Mouse (Mus musculus) naive thymus-derived CD4-positive, alpha-beta T cell, adult 2 months (primary cell): ENCODE results near the gene Pkn3.

Experiments
- DNase-seq: peaks from one replicate; pipeline ENCODE4 v3.0.0-alpha.2; 2011; ENCODE audit warnings: low read depth

The Pkn3 gene

GRCm38 (mm10) chr2:30063235-30063634, 14.2 kb upstream of the Pkn3 start:
- DNase-seq, result no peak

- peak; percentile 55 for DNase-seq
These were observed 13.7 kb upstream of the Pkn3 start for GRCm38 (mm10) chr2:30063791-30064190.

GRCm38 (mm10) chr2:30064298-30064697, 13.2 kb upstream of the Pkn3 start:
- no peak for DNase-seq

- peak; percentile 92 for DNase-seq
These were observed 11.2 kb upstream of the Pkn3 start for GRCm38 (mm10) chr2:30066046-30066901.

GRCm38 (mm10) chr2:30067031-30067888, 10.2 kb upstream of the Pkn3 start:
- DNase-seq, result peak; percentile 67

- no peak for DNase-seq
These were observed 9.5 kb upstream of the Pkn3 start for GRCm38 (mm10) chr2:30067962-30068361.

- no peak for DNase-seq
These were observed 4.6 kb upstream of the Pkn3 start for GRCm38 (mm10) chr2:30072875-30073274.

- DNase-seq, result no peak
These were observed 4.2 kb upstream of the Pkn3 start for GRCm38 (mm10) chr2:30073285-30073684.

GRCm38 (mm10) chr2:30075625-30076024, 1.9 kb upstream of the Pkn3 start:
- no peak for DNase-seq

GRCm38 (mm10) chr2:30076439-30076838, 1.0 kb upstream of the Pkn3 start:
- DNase-seq, result no peak

GRCm38 (mm10) chr2:30076959-30077358, 525 bp upstream of the Pkn3 start:
- no peak for DNase-seq

GRCm38 (mm10) chr2:30078349-30078712, 847 bp downstream of the Pkn3 start:
- no peak for DNase-seq

- DNase-seq, result no peak
These were observed 1.3 kb downstream of the Pkn3 start for GRCm38 (mm10) chr2:30078760-30079159.

- no peak for DNase-seq
These were observed 2.8 kb downstream of the Pkn3 start for GRCm38 (mm10) chr2:30080181-30080800.

- no peak for DNase-seq
These were observed 6.6 kb downstream of the Pkn3 start for GRCm38 (mm10) chr2:30084113-30084512.

GRCm38 (mm10) chr2:30084632-30085031, 7.1 kb downstream of the Pkn3 start:
- no peak for DNase-seq

GRCm38 (mm10) chr2:30087310-30087709, 9.8 kb downstream of the Pkn3 start:
- DNase-seq, result no peak

GRCm38 (mm10) chr2:30091521-30091920, 14.0 kb downstream of the Pkn3 start:
- DNase-seq, result no peak

GRCm38 (mm10) chr2:30092280-30092918, 14.9 kb downstream of the Pkn3 start:
- DNase-seq, result no peak

- peak; percentile 99 for DNase-seq
These were observed 16.2 kb downstream of the Pkn3 start, which contains the start of gene Zdhhc12 for GRCm38 (mm10) chr2:30093471-30094207. Zdhhc12 (minus strand) TSS chr2:30093648.

GRCm38 (mm10) chr2:30094208-30094588, 16.7 kb downstream of the Pkn3 start:
- no peak for DNase-seq
